Mouse (Mus musculus): Measurements from ENCODE around the gene Sub1. TPM values are rescaled to one million over a fixed set of nuclear protein-coding genes. Genes with fewer than 3 reads are reported as not detected.
A peak's percentile ranks its signal among the peaks of the same experiment; 100 is the strongest.

The Sub1 gene
- polyA plus RNA-seq, 1 experiment from 2014 or later = 873 TPM

DNA sequence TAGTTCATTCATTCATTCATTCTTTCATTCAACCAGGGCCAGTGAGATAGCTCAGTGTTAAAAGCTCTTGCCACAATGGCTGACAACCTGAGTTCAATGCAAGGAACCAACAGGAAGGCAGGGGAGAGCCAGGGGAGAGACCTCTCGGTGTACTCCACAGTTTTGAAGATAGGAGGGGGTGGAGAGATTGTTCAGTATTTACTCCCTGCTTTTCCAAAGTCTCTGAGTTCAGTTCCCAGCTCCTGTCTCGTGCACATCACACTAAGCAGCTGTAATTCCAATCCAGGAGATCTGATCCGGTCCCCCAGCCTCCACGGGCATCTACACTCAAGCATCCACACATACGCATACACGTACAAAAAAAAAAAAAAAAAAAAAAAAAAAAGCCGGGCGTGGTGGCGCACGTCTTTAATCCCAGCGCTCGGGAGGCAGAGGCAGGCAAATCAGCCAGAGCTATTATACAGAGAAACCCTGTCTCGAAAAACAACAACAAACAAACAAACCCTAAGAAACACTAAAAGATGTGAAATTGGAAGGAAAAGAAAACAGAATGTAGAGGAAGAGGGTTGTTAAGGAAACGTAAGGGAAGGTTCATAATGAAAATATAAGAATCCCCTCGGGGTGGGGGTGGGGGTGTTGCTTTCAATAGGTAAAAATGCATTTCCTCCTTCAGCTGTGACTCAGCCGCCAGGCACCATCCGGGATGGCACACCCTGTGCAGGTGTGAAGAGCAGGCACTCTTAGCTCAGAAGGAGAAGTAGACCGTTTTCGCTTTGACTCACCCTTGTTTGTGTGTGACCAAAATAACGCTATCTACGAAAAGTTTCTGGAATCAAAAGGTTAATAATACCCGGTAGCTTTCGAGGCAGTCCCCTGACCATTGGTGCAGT lies 13.2 kb upstream of the Sub1 start:
- Histone ChIP-seq H3K9ac (replicated peaks; ENCODE audit: low read length) (no peak overlapping the region), H3K27ac (replicated peaks; ENCODE audit: low read depth, low read length) (no peak overlapping the region), H3K4me2 (ENCODE audit: low read depth, low read length) (peak overlapping the region; percentile 26; the same call in 1 of the 2 replicates), H3K4me1 (ENCODE audit: control insufficient read depth, insufficient read depth, low read length) (no peaks in the 10 kb centered on the region), H3K4me3 (ENCODE audit: low read depth, low read length) (no peak overlapping the region; the same call in 1 of the 2 replicates), H3K36me3 (replicated peaks; ENCODE audit: control insufficient read depth, insufficient read depth, low read depth, low read length) (no peaks in the 10 kb centered on the region), H3K27me3 (ENCODE audit: control insufficient read depth, insufficient read depth, low read length) (no peaks in the 10 kb centered on the region), H3K9me3 (replicated peaks; ENCODE audit: control insufficient read depth, low read length) (no peaks in the 10 kb centered on the region)
- ATAC-seq (replicated peaks; ENCODE audit: insufficient number of reproducible peaks, low FRiP score, low TSS enrichment, low read depth) = no peak
- WGBS = 65% methylated on average over 23 of the region's 23 CpGs
- DNase-seq (ENCODE audit: low spot score) = no peak

DNA sequence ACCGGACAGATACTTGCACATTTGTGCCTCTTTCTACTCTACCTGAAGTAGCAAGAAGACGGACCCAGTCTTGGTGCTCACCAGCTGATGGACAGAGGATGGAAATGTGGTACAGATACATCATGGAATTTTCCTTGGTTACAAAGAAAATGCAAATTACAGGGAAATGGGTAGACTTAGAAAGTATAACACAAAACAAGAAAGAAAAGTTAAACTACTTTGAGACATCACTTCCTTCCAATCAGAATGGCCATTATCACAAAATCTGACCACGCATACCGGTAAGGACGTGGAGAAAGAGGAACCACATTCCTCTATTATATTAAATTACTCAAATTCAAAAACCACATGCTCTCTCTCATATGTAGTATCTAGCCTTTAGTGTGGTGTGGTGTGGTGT lies 12.1 kb upstream of the Sub1 start:
- Histone ChIP-seq H3K27ac (replicated peaks; ENCODE audit: low read depth, low read length) (no peak overlapping the region), H3K4me1 (ENCODE audit: control insufficient read depth, insufficient read depth, low read length) (no peaks in the 10 kb centered on the region), H3K27me3 (ENCODE audit: control insufficient read depth, insufficient read depth, low read length) (no peaks in the 10 kb centered on the region), H3K9me3 (replicated peaks; ENCODE audit: control insufficient read depth, low read length) (no peaks in the 10 kb centered on the region), H3K4me2 (ENCODE audit: low read depth, low read length) (no peak overlapping the region), H3K36me3 (replicated peaks; ENCODE audit: control insufficient read depth, insufficient read depth, low read depth, low read length) (no peaks in the 10 kb centered on the region), H3K9ac (replicated peaks; ENCODE audit: low read length) (no peak overlapping the region), H3K4me3 (ENCODE audit: low read depth, low read length) (no peak overlapping the region)
- ATAC-seq (replicated peaks; ENCODE audit: insufficient number of reproducible peaks, low FRiP score, low TSS enrichment, low read depth) (no peak), DNase-seq (ENCODE audit: low spot score) (no peak)
- 88% methylated on average over 5 of the region's 5 CpGs for WGBS

DNA sequence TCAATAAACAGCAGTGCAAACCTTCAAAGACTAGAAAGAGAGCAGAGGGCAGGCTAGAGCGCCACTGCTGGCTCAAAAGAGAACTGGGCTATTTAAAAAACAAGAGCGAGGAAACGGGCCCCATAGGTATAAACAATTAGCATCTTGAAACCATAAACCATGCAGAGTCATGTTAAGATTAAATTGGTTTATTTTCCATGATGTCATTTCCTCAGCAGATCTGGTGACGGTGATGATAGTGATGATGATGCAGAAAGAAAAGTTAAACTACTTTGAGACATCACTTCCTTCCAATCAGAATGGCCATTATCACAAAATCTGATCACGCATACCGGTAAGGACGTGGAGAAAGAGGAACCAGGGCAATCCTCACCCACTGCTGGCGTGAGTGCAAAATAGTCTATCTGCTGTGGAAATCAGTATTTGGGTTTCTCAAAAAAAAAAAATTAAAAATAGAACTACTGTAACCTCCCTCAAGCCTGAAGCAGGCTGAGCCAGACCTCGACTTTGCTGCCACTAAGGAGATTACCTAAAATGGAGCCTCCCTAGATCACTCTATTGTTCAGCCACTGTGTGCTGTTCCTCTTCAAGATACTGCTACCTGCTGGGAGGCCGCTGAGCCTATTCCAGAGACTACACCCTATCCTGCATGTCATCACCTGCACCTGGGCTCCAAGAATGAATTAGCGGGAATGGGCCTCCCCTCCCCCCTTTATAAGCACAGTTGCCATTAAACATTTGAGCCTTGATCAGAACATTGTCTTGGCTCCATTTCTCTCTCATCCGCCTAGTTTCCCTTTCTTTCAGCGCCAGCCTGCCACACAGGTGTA lies 11.4 kb upstream of the Sub1 start:
- Histone ChIP-seq H3K9me3 (replicated peaks; ENCODE audit: control insufficient read depth, low read length) (no peaks in the 10 kb centered on the region), H3K4me1 (ENCODE audit: control insufficient read depth, insufficient read depth, low read length) (no peaks in the 10 kb centered on the region), H3K27me3 (ENCODE audit: control insufficient read depth, insufficient read depth, low read length) (no peaks in the 10 kb centered on the region), H3K27ac (replicated peaks; ENCODE audit: low read depth, low read length) (no peak overlapping the region), H3K4me2 (ENCODE audit: low read depth, low read length) (no peak overlapping the region), H3K36me3 (replicated peaks; ENCODE audit: control insufficient read depth, insufficient read depth, low read depth, low read length) (no peaks in the 10 kb centered on the region), H3K9ac (replicated peaks; ENCODE audit: low read length) (no peak overlapping the region), H3K4me3 (ENCODE audit: low read depth, low read length) (no peak overlapping the region)
- 57% methylated on average over 13 of the region's 13 CpGs for WGBS
- no peak for ATAC-seq (replicated peaks; ENCODE audit: insufficient number of reproducible peaks, low FRiP score, low TSS enrichment, low read depth)
- DNase-seq (ENCODE audit: low spot score) = no peak

DNA sequence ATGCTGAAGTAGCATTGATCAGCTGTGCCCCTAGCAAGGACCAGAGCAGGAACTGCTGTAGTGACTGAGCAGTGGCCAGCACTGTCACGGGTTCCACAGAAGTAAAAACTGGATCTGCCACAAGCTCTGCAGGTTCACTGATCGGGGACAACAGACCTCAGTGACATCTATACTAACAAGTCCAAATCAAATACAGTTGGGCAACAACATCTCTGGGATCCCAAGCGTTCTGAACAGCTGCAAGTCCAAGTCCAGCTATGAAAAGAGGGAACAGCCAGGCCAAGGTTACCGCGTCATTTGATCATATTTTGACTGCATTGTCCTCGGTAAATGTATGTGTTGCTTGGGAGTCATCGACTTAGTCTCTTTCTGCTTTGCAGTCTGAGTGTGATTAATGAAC lies 10.6 kb upstream of the Sub1 start:
- Histone ChIP-seq H3K27me3 (ENCODE audit: control insufficient read depth, insufficient read depth, low read length) (no peaks in the 10 kb centered on the region), H3K9me3 (replicated peaks; ENCODE audit: control insufficient read depth, low read length) (no peaks in the 10 kb centered on the region), H3K27ac (replicated peaks; ENCODE audit: low read depth, low read length) (no peak overlapping the region), H3K4me3 (ENCODE audit: low read depth, low read length) (no peak overlapping the region), H3K36me3 (replicated peaks; ENCODE audit: control insufficient read depth, insufficient read depth, low read depth, low read length) (no peaks in the 10 kb centered on the region), H3K4me1 (ENCODE audit: control insufficient read depth, insufficient read depth, low read length) (no peaks in the 10 kb centered on the region), H3K9ac (replicated peaks; ENCODE audit: low read length) (no peak overlapping the region), H3K4me2 (ENCODE audit: low read depth, low read length) (no peak overlapping the region)
- 80% methylated on average over 7 of the region's 7 CpGs for WGBS
- DNase-seq (ENCODE audit: low spot score) (no peak), ATAC-seq (replicated peaks; ENCODE audit: insufficient number of reproducible peaks, low FRiP score, low TSS enrichment, low read depth) (no peak)

DNA sequence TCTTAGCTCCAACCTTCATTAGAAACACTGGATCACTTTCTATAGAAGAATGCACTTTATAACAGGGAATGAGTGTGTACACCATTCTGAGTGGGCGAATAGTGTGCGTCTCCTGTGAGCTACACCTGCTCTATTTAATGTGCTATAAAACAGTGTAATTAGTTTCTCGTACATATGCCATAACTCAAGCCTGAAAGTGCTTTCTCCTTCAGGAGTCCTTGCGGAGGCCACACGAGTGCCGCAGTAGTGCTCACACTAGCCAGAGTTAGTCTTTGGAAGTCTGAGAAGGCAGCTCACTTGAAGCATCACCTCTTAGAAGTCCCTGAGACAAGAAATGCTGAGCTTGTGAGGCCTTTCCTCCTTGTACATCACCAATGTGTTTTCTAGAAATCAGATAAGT lies 9.4 kb upstream of the Sub1 start:
- Histone ChIP-seq H3K36me3 (replicated peaks; ENCODE audit: control insufficient read depth, insufficient read depth, low read depth, low read length) (no peaks in the 10 kb centered on the region), H3K9ac (replicated peaks; ENCODE audit: low read length) (no peak overlapping the region), H3K9me3 (replicated peaks; ENCODE audit: control insufficient read depth, low read length) (no peaks in the 10 kb centered on the region), H3K4me3 (ENCODE audit: low read depth, low read length) (no peak overlapping the region), H3K27ac (replicated peaks; ENCODE audit: low read depth, low read length) (no peak overlapping the region), H3K4me2 (ENCODE audit: low read depth, low read length) (no peak overlapping the region), H3K27me3 (ENCODE audit: control insufficient read depth, insufficient read depth, low read length) (no peaks in the 10 kb centered on the region), H3K4me1 (ENCODE audit: control insufficient read depth, insufficient read depth, low read length) (no peaks in the 10 kb centered on the region)
- 93% methylated on average over 6 of the region's 6 CpGs for WGBS
- DNase-seq (ENCODE audit: low spot score) = no peak
- ATAC-seq (replicated peaks; ENCODE audit: insufficient number of reproducible peaks, low FRiP score, low TSS enrichment, low read depth) = no peak

DNA sequence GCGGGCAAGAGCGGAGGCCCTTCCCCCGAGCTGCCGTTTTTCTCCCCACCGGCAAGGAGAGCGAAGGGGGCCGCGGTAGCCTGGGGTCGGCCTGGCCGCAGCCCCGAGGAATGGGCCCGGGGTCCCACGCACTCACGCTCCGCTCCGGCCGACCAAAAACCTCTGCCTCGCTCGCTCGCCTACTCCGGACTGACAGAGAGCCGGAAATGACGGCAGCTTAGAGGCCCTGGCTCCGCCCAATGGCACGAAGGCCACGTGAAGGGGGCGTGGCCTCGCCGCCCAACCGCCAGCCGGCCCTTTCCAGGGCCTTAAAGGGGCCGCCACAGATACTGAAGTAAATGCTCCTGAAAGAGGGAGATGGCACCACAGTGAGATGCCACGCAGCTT lies 975 bp downstream of the Sub1 start:
- WGBS = 0% methylated on average over 33 of the region's 33 CpGs
- peak; percentile 97 for DNase-seq (ENCODE audit: low spot score)
- no peaks in the 10 kb centered on the region for H3K27me3 ChIP-seq (ENCODE audit: control insufficient read depth, insufficient read depth, low read length)
- no peaks in the 10 kb centered on the region for H3K9me3 ChIP-seq (replicated peaks; ENCODE audit: control insufficient read depth, low read length)
- H3K4me3 ChIP-seq (ENCODE audit: low read depth, low read length) = peak overlapping the region; percentile 100
- H3K4me1 ChIP-seq (ENCODE audit: control insufficient read depth, insufficient read depth, low read length) = no peaks in the 10 kb centered on the region
- H3K27ac ChIP-seq (replicated peaks; ENCODE audit: low read depth, low read length) = peak overlapping the region; percentile 65
- peak overlapping the region; percentile 77 for H3K4me2 ChIP-seq (ENCODE audit: low read depth, low read length)
- peak; percentile 96 for ATAC-seq (replicated peaks; ENCODE audit: insufficient number of reproducible peaks, low FRiP score, low TSS enrichment, low read depth)
- H3K9ac ChIP-seq (replicated peaks; ENCODE audit: low read length) = peak overlapping the region; percentile 95
- H3K36me3 ChIP-seq (replicated peaks; ENCODE audit: control insufficient read depth, insufficient read depth, low read depth, low read length) = no peaks in the 10 kb centered on the region

DNA sequence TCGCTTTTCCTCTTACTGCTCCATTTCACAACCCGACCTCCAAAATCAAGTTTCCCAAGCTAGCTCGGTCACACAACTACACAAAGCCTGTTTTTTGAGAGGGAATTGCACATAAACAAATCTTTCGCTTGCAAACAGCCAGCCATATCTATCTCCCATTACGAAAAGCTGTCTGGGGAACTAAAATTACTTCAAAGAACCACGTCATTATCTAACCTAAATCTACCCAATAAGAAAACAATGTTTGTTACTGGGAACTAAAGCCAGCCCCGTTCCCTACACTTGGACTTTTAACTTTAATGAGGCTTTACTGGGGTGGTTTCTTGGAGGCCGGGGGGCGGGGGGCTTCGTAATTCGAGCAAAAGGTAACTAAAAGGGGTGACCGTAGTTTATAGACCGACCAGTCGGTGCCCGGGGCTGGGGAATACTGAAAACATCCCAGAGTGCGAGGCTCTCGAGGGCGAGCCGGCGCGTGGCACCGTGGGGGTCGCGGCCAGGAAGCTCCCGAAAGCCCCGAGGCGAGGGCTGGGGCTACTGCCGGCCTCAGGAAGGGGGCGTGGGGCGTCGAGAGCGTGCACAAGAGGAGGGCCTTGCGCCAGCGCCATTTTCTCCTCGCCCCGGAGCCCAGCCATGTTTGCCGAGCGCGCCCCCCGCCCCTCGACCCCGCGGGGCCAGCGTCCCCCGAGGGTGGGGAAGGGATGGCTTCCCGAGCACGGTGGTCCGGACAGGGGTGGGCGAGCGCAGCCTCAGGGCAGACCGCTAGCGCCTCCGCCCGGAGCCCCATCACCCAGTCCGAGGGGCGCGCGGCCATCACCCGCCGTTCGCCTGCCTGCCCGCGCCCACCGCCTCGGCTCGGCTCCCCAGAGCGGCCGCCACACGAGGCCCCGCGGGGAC lies 1.6 kb downstream of the Sub1 start:
- Histone ChIP-seq H3K36me3 (replicated peaks; ENCODE audit: control insufficient read depth, insufficient read depth, low read depth, low read length) (no peaks in the 10 kb centered on the region), H3K4me1 (ENCODE audit: control insufficient read depth, insufficient read depth, low read length) (no peaks in the 10 kb centered on the region), H3K9me3 (replicated peaks; ENCODE audit: control insufficient read depth, low read length) (no peaks in the 10 kb centered on the region), H3K9ac (replicated peaks; ENCODE audit: low read length) (peak overlapping the region; percentile 95), H3K4me3 (ENCODE audit: low read depth, low read length) (peak overlapping the region; percentile 100), H3K4me2 (ENCODE audit: low read depth, low read length) (peak overlapping the region; percentile 77), H3K27me3 (ENCODE audit: control insufficient read depth, insufficient read depth, low read length) (no peaks in the 10 kb centered on the region), H3K27ac (replicated peaks; ENCODE audit: low read depth, low read length) (peak overlapping the region; percentile 65)
- DNase-seq (ENCODE audit: low spot score) = peak; percentile 72
- ATAC-seq (replicated peaks; ENCODE audit: insufficient number of reproducible peaks, low FRiP score, low TSS enrichment, low read depth) = peak; percentile 84
- under 1% methylated on average over 69 of the region's 71 CpGs for WGBS
